Comparison of ENCODE assay signal across 23 mouse cellular contexts in the genomic region with DNA sequence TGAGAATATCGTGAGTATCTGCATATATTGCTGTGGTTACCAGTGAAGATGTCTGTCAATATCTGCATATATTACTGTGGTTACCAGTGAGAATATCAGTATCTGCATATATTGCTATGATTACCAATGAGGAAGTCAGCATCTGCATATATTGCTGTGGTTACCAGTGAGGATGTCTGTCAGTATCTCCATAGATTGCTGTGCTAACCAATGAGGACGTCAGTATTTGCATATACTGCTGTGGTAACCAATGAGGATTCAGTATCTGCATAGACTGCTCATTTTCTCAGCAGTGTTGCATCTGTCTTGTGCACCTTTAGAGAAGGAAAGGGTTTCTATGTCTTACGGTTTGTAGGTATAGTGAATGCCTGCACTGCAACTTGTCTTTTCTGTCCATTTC. TPM values are rescaled to one million over a fixed set of nuclear protein-coding genes. Genes with fewer than 3 reads are reported as not detected.
A peak's percentile ranks its signal among the peaks of the same experiment; 100 is the strongest.
DNase-seq lines count a peak whose midpoint lies in the region; ATAC-seq and TF ChIP-seq lines count a peak whose summit lies in the region.
"Had no signal": no experiment of that assay in that cellular context is flagged by ENCODE, and none has a peak within 500 bp of the region (broad histone marks: within the 10 kb centered on the region; RNA-seq: fewer than 3 reads in every experiment).

No protein-coding gene starts in this region.

- intact Hi-C loops in left cerebral cortex, postnatal 14 days (cut with DNase I), result loop anchor here (10.0 kb wide), 1 partner anchor 466 kb away; no protein-coding TSS in a partner anchor

- H3K27ac ChIP-seq in thymus, adult 2 months (ENCODE audit: control insufficient read depth, insufficient read depth, low read length), result no peak overlapping the region
- H3K27ac ChIP-seq: embryonic facial prominence, embryonic 10.5 days; forebrain, embryonic 15.5 days; heart, embryonic 13.5 days; limb, embryonic 10.5 days; macrophage; midbrain, embryonic 15.5 days; stomach, embryonic 15.5 days had no signal

- H3K36me3 ChIP-seq in thymus, adult 2 months (ENCODE audit: control insufficient read depth, insufficient read depth, low read length), result peaks cover 2% of the 10 kb centered on the region

- H3K4me1 ChIP-seq in thymus, adult 2 months (replicated peaks; ENCODE audit: control insufficient read depth, insufficient read depth, low read length), result peaks cover 6% of the 10 kb centered on the region

- no peak overlapping the region for H3K4me3 ChIP-seq in thymus, adult 2 months (ENCODE audit: control insufficient read depth, insufficient read depth, low read length)
- H3K4me3 ChIP-seq: stomach, embryonic 15.5 days had no signal

- no peaks in the 10 kb centered on the region for H3K27me3 ChIP-seq in thymus, adult 2 months (ENCODE audit: control insufficient read depth, insufficient read depth, low read length)
- H3K27me3 ChIP-seq: forebrain, embryonic 15.5 days; heart, embryonic 13.5 days; midbrain, embryonic 15.5 days; Patski; stomach, embryonic 15.5 days had no signal

- peak; percentile 58 for ATAC-seq in granulocyte monocyte progenitor cell, adult 5-6 weeks (replicated peaks; ENCODE audit: poor library complexity, severe bottlenecking)
- ATAC-seq: forebrain, embryonic 15.5 days; inflammation-experienced regulatory T-cells, adult 6 months; midbrain, embryonic 15.5 days; Patski had no signal

- 86% methylated on average over 3 of the region's 3 CpGs for WGBS in thymus, adult 2 months

- peak; percentile 38 for DNase-seq in thymus, postnatal 0 days (ENCODE audit: low spot score)
- DNase-seq in thymus, adult 2 months, result no peak
- DNase-seq in MEL-GATA-1-ER (ENCODE audit: extremely low read depth, low read depth), result peak; percentile 92
- peak; percentile 22 for DNase-seq in naive thymus-derived CD4-positive, alpha-beta T cell, adult 2 months (ENCODE audit: low read depth)
- no peak for DNase-seq in lung, postnatal 14 days
- no peak for DNase-seq in left cerebral cortex, adult 18-20 months (ENCODE audit: low spot score in 2 of 2)
- no peak for DNase-seq in left cerebral cortex, postnatal 14 days (ENCODE audit: low spot score in 2 of 2)
- DNase-seq: cerebellum, adult 11 months; cerebellum, postnatal 36 days; layer of hippocampus, postnatal 36 days; lung, adult 18-20 months; right cerebral cortex, adult 18-20 months; spleen, adult 18-20 months had no signal

- TF ChIP-seq CTCF in thymus, adult 2 months (IDR thresholded peaks at IDR 0.05; ENCODE audit: borderline replicate concordance, control insufficient read depth, extremely low read depth, insufficient read depth, low read length, poor library complexity), result no peak

- TF ChIP-seq POLR2A in thymus, adult 2 months (IDR thresholded peaks at IDR 0.05; ENCODE audit: control insufficient read depth, extremely low read depth, insufficient read depth, low read length, poor library complexity), result no peak

RNA-seq across cellular contexts. Expression of gene Coa6, which starts 1.5 kb away (rescaled TPM):
- 91.7 and 101 TPM in 2 replicates for polyA plus RNA-seq in thymus, postnatal 0 days (2015; fragmentation: Nextera tagmentation; extraction: Ambion mirVana)
- 58.0 and 68.9 TPM in 2 replicates for polyA plus RNA-seq in thymus, adult 2 months (2012; rRNA removed)
- total RNA-seq in granulocyte monocyte progenitor cell, adult 5-6 weeks (2014; fragmentation: Nextera tagmentation), result 11.3 and 26.6 TPM in 2 replicates
- total RNA-seq in granulocyte monocyte progenitor cell, adult 5-6 weeks (2017), result 49.5 and 52.8 TPM in 2 replicates
- 10 to 100 TPM; 25.2 to 28.6 TPM for total RNA-seq in left cerebral cortex, adult 18-20 months (2021)
- 10 to 100 TPM; 27.4 to 30.5 TPM for total RNA-seq in left cerebral cortex, postnatal 14 days (2021)

RNA-seq across cellular contexts. Expression of gene Tarbp1, which starts 54.0 kb away (rescaled TPM):
- 3.0 and 3.1 TPM in 2 replicates for polyA plus RNA-seq in thymus, postnatal 0 days (2015; fragmentation: Nextera tagmentation; extraction: Ambion mirVana)
- polyA plus RNA-seq in thymus, adult 2 months (2012; rRNA removed), result 10.4 and 12.9 TPM in 2 replicates
- total RNA-seq in granulocyte monocyte progenitor cell, adult 5-6 weeks (2014; fragmentation: Nextera tagmentation), result 10.7 and 13.4 TPM in 2 replicates
- 9.3 and 10.5 TPM in 2 replicates for total RNA-seq in granulocyte monocyte progenitor cell, adult 5-6 weeks (2017)
- 1 to 10 TPM; 4.1 to 4.5 TPM for total RNA-seq in left cerebral cortex, adult 18-20 months (2021)
- 1 to 10 TPM; 3.5 to 4.1 TPM for total RNA-seq in left cerebral cortex, postnatal 14 days (2021)

Comparison
In these comparisons a context has a peak if more than half of its experiments do, and no peak if none do; other contexts are left out.
1. DNase-seq: peak in thymus, postnatal 0 days (single experiment), MEL-GATA-1-ER (single experiment) and naive thymus-derived CD4-positive, alpha-beta T cell, adult 2 months (single experiment); none in thymus, adult 2 months (single experiment), lung, postnatal 14 days (single experiment), left cerebral cortex, adult 18-20 months (0 of 2) and left cerebral cortex, postnatal 14 days (0 of 2).